Mouse (Mus musculus) midbrain, embryonic 13.5 days (tissue): ENCODE results near the gene Tpr. TPM values are rescaled to one million over a fixed set of nuclear protein-coding genes. Genes with fewer than 3 reads are reported as not detected.

Experiments
- ATAC-seq: fragments of 200-750 bp; cut with Nextera tagmentation; 2 replicates; pipeline ENCODE4 v1.8.0; 2017; ENCODE audit warnings: mild to moderate bottlenecking, moderate TSS enrichment, moderate library complexity
- H3K27ac ChIP-seq: fragments of 300-500 bp; sonication (generic); 2 replicates; pipeline ENCODE4 v1.5.1; 2015; ENCODE audit warnings: inconsistent platforms, mild to moderate bottlenecking, moderate library complexity
- H3K27me3 ChIP-seq: fragments of 300-500 bp; sonication (generic); 2 replicates; pipeline ENCODE4 v1.6.1; 2015; ENCODE audit warnings: mild to moderate bottlenecking, inconsistent platforms
- H3K36me3 ChIP-seq: fragments of 300-500 bp; sonication (generic); 2 replicates; pipeline ENCODE4 v1.6.1; 2015; ENCODE audit warnings: mild to moderate bottlenecking, inconsistent platforms
- H3K4me1 ChIP-seq: fragments of 300-500 bp; sonication (generic); replicated peaks from 2 replicates; pipeline ENCODE4 v1.6.1; 2015; ENCODE audit warnings: inconsistent platforms
- H3K4me2 ChIP-seq: fragments of 300-500 bp; sonication (generic); replicated peaks from 2 replicates; pipeline ENCODE4 v1.6.1; 2015; ENCODE audit warnings: moderate library complexity, mild to moderate bottlenecking, inconsistent platforms
- H3K4me3 ChIP-seq: fragments of 300-500 bp; sonication (generic); replicated peaks from 2 replicates; pipeline ENCODE4 v1.5.1; 2015; ENCODE audit warnings: mild to moderate bottlenecking, inconsistent platforms
- H3K9ac ChIP-seq: fragments of 300-500 bp; sonication (generic); replicated peaks from 2 replicates; pipeline ENCODE4 v1.6.1; 2015; ENCODE audit warnings: mild to moderate bottlenecking, inconsistent platforms
- H3K9me3 ChIP-seq: fragments of 300-500 bp; sonication (generic); 2 replicates; pipeline ENCODE4 v1.6.1; 2016; ENCODE audit warnings: mild to moderate bottlenecking, inconsistent platforms
- WGBS: fragments of 180-500 bp; shearing (Covaris S2); methylation state at CpG from one replicate; pipeline ENCODE4 v1.1.7; 2015; 5-methylcytosine and 5-hydroxymethylcytosine counted together
- polyA plus RNA-seq: library from polyadenylated mRNA; unstranded; fragments of >200 nt; fragmentation: Nextera tagmentation; extraction: Ambion mirVana; gene quantifications from 2 replicates; pipeline ENCODE4 v1.2.1, GENCODE M21; 2015

The Tpr gene
- polyA plus RNA-seq, 1 experiment from 2014 or later: 154 TPM

- WGBS: 93% methylated on average over 9 of the region's 9 CpGs
- Histone ChIP-seq H3K27ac (no peak overlapping the region), H3K4me3 (no peak overlapping the region), H3K9me3 (no peaks in the 10 kb centered on the region), H3K27me3 (no peaks in the 10 kb centered on the region), H3K36me3 (peaks cover 64% of the 10 kb centered on the region), H3K4me2 (no peak overlapping the region), H3K9ac (no peak overlapping the region), H3K4me1 (no peaks in the 10 kb centered on the region)
- ATAC-seq: no peak
Measured at GRCm38 (mm10) chr1:150407285-150407684, 14.6 kb downstream of the Tpr start.

GRCm38 (mm10) chr1:150409996-150410395 lies 17.4 kb downstream of the Tpr start:
- 97% methylated on average over 6 of the region's 6 CpGs for WGBS
- no peak overlapping the region for H3K9ac ChIP-seq
- H3K4me2 ChIP-seq: no peak overlapping the region
- no peak overlapping the region for H3K4me3 ChIP-seq
- H3K9me3 ChIP-seq: no peaks in the 10 kb centered on the region
- H3K36me3 ChIP-seq: peaks cover 71% of the 10 kb centered on the region
- H3K27ac ChIP-seq: no peak overlapping the region
- H3K27me3 ChIP-seq: no peaks in the 10 kb centered on the region
- no peaks in the 10 kb centered on the region for H3K4me1 ChIP-seq
- ATAC-seq: no peak

- H3K4me2 ChIP-seq: no peak overlapping the region
- ATAC-seq: no peak
- no peaks in the 10 kb centered on the region for H3K4me1 ChIP-seq
- H3K4me3 ChIP-seq: no peak overlapping the region
- H3K27ac ChIP-seq: no peak overlapping the region
- WGBS: 97% methylated on average over 3 of the region's 3 CpGs
- H3K9me3 ChIP-seq: no peaks in the 10 kb centered on the region
- peaks cover 67% of the 10 kb centered on the region for H3K36me3 ChIP-seq
- no peak overlapping the region for H3K9ac ChIP-seq
- H3K27me3 ChIP-seq: no peaks in the 10 kb centered on the region
Measured at GRCm38 (mm10) chr1:150416006-150416405, 23.4 kb downstream of the Tpr start.

GRCm38 (mm10) chr1:150418426-150418825 lies 25.8 kb downstream of the Tpr start:
- H3K27ac ChIP-seq: no peak overlapping the region
- ATAC-seq: no peak
- H3K9me3 ChIP-seq: no peaks in the 10 kb centered on the region
- H3K9ac ChIP-seq: no peak overlapping the region
- 96% methylated on average over 4 of the region's 4 CpGs for WGBS
- H3K4me3 ChIP-seq: no peak overlapping the region
- peaks cover 65% of the 10 kb centered on the region for H3K36me3 ChIP-seq
- no peaks in the 10 kb centered on the region for H3K4me1 ChIP-seq
- H3K27me3 ChIP-seq: no peaks in the 10 kb centered on the region
- no peak overlapping the region for H3K4me2 ChIP-seq

- 87% methylated on average over 9 of the region's 9 CpGs for WGBS
- ATAC-seq: no peak
- H3K9me3 ChIP-seq: no peaks in the 10 kb centered on the region
- H3K4me3 ChIP-seq: no peak overlapping the region
- peaks cover 79% of the 10 kb centered on the region for H3K36me3 ChIP-seq
- H3K27ac ChIP-seq: no peak overlapping the region
- H3K4me1 ChIP-seq: no peaks in the 10 kb centered on the region
- no peak overlapping the region for H3K4me2 ChIP-seq
- no peaks in the 10 kb centered on the region for H3K27me3 ChIP-seq
- H3K9ac ChIP-seq: no peak overlapping the region
Measured at GRCm38 (mm10) chr1:150425665-150426064, 33.0 kb downstream of the Tpr start.

GRCm38 (mm10) chr1:150426216-150426615 lies 33.6 kb downstream of the Tpr start:
- no peaks in the 10 kb centered on the region for H3K4me1 ChIP-seq
- no peak overlapping the region for H3K4me3 ChIP-seq
- H3K36me3 ChIP-seq: peaks cover 84% of the 10 kb centered on the region
- H3K9ac ChIP-seq: no peak overlapping the region
- no peak overlapping the region for H3K4me2 ChIP-seq
- WGBS: 60% methylated on average over 3 of the region's 3 CpGs
- no peaks in the 10 kb centered on the region for H3K9me3 ChIP-seq
- no peaks in the 10 kb centered on the region for H3K27me3 ChIP-seq
- ATAC-seq: no peak
- H3K27ac ChIP-seq: no peak overlapping the region

- Histone ChIP-seq H3K27me3 (no peaks in the 10 kb centered on the region), H3K9me3 (no peaks in the 10 kb centered on the region), H3K36me3 (peaks cover 73% of the 10 kb centered on the region), H3K4me2 (no peak overlapping the region), H3K27ac (no peak overlapping the region), H3K4me1 (no peaks in the 10 kb centered on the region), H3K4me3 (no peak overlapping the region), H3K9ac (no peak overlapping the region)
- 94% methylated on average over 3 of the region's 3 CpGs for WGBS
- no peak for ATAC-seq
Measured at GRCm38 (mm10) chr1:150438641-150439040, 46.0 kb downstream of the Tpr start.

GRCm38 (mm10) chr1:150441731-150442130 lies 49.1 kb downstream of the Tpr start:
- no peak overlapping the region for H3K4me2 ChIP-seq
- no peak overlapping the region for H3K4me3 ChIP-seq
- H3K27me3 ChIP-seq: no peaks in the 10 kb centered on the region
- ATAC-seq: no peak
- no peaks in the 10 kb centered on the region for H3K4me1 ChIP-seq
- 83% methylated on average over 4 of the region's 4 CpGs for WGBS
- H3K27ac ChIP-seq: no peak overlapping the region
- H3K9ac ChIP-seq: no peak overlapping the region
- peaks cover 72% of the 10 kb centered on the region for H3K36me3 ChIP-seq
- H3K9me3 ChIP-seq: no peaks in the 10 kb centered on the region

GRCm38 (mm10) chr1:150458977-150459376 lies 66.3 kb downstream of the Tpr start:
- Histone ChIP-seq H3K27me3 (no peaks in the 10 kb centered on the region), H3K4me1 (no peaks in the 10 kb centered on the region), H3K4me2 (no peak overlapping the region), H3K4me3 (no peak overlapping the region), H3K36me3 (no peaks in the 10 kb centered on the region), H3K9me3 (no peaks in the 10 kb centered on the region), H3K27ac (no peak overlapping the region), H3K9ac (no peak overlapping the region)
- 93% methylated on average over 5 of the region's 5 CpGs for WGBS
- no peak for ATAC-seq

GRCm38 (mm10) chr1:150459599-150459998 lies 67.0 kb downstream of the Tpr start:
- Histone ChIP-seq H3K4me3 (no peak overlapping the region), H3K36me3 (no peaks in the 10 kb centered on the region), H3K9me3 (no peaks in the 10 kb centered on the region), H3K27ac (no peak overlapping the region), H3K27me3 (no peaks in the 10 kb centered on the region), H3K4me2 (no peak overlapping the region), H3K9ac (no peak overlapping the region), H3K4me1 (no peaks in the 10 kb centered on the region)
- WGBS: 90% methylated on average over 3 of the region's 3 CpGs
- ATAC-seq: no peak

GRCm38 (mm10) chr1:150460595-150460994 lies 68.0 kb downstream of the Tpr start:
- 83% methylated on average over 7 of the region's 7 CpGs for WGBS

GRCm38 (mm10) chr1:150463068-150463467 lies 70.4 kb downstream of the Tpr start:
- no peak for ATAC-seq
- H3K9me3 ChIP-seq: no peaks in the 10 kb centered on the region
- no peak overlapping the region for H3K27ac ChIP-seq
- no peak overlapping the region for H3K4me3 ChIP-seq
- H3K9ac ChIP-seq: no peak overlapping the region
- no peaks in the 10 kb centered on the region for H3K4me1 ChIP-seq
- no peak overlapping the region for H3K4me2 ChIP-seq
- WGBS: 80% methylated on average over 5 of the region's 5 CpGs
- no peaks in the 10 kb centered on the region for H3K27me3 ChIP-seq
- no peaks in the 10 kb centered on the region for H3K36me3 ChIP-seq

More at GRCm38 (mm10) chr1:150460595-150460994, 68.0 kb downstream of the Tpr start:
- Histone ChIP-seq H3K4me2 (no peak overlapping the region), H3K27me3 (no peaks in the 10 kb centered on the region), H3K9me3 (no peaks in the 10 kb centered on the region), H3K4me1 (no peaks in the 10 kb centered on the region), H3K27ac (no peak overlapping the region), H3K4me3 (no peak overlapping the region), H3K36me3 (no peaks in the 10 kb centered on the region), H3K9ac (no peak overlapping the region)
- no peak for ATAC-seq

- no peaks in the 10 kb centered on the region for H3K9me3 ChIP-seq
- 85% methylated on average over 4 of the region's 4 CpGs for WGBS
- H3K4me1 ChIP-seq: no peaks in the 10 kb centered on the region
- no peak for ATAC-seq
- H3K27me3 ChIP-seq: no peaks in the 10 kb centered on the region
- H3K4me2 ChIP-seq: no peak overlapping the region
- no peak overlapping the region for H3K4me3 ChIP-seq
- H3K9ac ChIP-seq: no peak overlapping the region
- H3K36me3 ChIP-seq: no peaks in the 10 kb centered on the region
- H3K27ac ChIP-seq: no peak overlapping the region
Measured at GRCm38 (mm10) chr1:150463691-150464090, 71.1 kb downstream of the Tpr start.
